Mouse (Mus musculus) right cerebral cortex, postnatal 25 days (tissue): ENCODE results near the gene Tcp1.
"Not testable (repeated sequence)": the region's sequence is repeated elsewhere in the genome, so short reads cannot be mapped to it uniquely, and the experiment has no call there.

Source experiments
- DNase-seq: peaks from one replicate; pipeline ENCODE4 v3.0.0; 2022

The Tcp1 gene

DNA sequence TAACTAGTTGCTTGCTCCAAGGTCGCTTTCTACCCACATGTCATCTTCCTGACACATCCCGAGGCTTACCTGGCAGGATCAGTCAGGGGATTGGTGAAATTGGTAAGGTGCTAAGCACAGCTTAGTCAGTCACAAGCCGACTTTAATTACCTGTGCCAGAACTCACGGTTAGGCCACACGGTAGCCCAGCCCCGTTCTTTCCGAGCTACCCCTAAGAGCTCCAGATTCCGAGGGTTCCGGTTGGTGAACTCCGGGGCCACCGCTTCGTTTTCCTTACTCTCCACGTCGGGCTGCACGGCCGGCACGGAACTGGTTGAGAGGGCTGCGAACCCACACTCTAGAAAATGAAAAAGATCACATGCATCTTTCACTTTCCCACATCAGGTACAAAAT, at the start of gene Tcp1:
Gene Tcp1, plus strand, starts transcription at position 214 of the 393 bp plus-strand sequence.
- DNase-seq, result no peak

DNA sequence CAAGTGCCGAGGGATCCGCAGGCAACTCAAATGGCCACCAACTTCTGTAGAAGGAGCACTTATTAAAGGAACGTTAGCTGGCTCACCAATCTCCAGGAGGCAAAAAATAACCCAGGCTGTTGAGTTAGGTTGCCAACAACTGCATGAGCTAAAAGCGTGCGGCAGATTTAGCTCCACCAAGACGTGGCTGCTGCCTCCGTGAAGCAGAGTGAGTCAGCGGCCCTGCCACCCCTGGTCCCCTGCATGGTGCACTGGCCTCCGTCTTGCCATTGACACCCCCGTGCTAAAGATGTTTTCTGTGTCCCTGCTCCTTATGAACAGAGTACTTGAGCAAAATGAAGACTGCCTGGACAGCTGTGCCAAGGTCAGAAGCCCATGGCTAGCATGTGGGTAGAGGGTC, 48.6 kb upstream of the Tcp1 start:
- peak; percentile 70 for DNase-seq

DNA sequence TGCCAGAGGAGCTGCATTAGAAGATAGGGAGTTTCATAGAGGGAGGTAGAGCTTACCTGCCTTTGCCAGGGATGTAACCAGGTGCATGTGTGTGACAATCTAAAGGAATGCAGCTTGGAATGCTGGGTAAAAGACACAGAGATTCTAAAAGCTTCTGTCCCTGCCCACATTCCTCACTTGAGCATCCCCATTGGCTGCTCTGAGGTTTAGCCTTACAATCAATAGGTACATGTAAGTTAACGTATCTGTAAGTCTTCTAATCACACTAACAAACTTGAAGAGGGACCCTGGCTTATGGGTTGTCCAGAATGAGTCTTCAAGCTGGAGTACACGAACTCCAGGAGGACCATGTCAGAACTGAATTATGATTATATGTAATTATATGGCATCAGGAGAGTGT, 47.5 kb upstream of the Tcp1 start, which contains the start of gene Mas1:
Gene Mas1, minus strand, starts transcription at position 101 of the 400 bp plus-strand sequence.
- DNase-seq, result no peak

DNA sequence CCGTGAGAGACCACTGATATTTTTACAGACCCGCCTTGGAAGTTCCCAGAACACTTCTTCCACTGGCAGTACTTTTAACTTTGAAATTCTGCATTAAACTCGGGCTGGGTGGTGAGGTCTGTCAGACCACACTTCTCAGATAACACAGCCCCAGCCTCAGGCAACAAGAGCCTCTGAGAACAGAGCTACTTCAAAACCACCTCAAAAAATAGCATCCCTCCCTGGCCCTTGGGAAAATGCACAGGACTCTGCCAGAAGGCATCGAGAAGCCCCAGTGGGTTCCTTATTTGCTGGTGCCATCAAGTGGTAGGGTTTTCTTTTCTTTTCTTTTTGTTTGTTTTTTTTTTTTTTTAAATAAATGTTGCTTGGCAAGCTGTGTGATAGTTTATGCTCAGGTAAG, 46.9 kb upstream of the Tcp1 start:
- DNase-seq, result no peak

DNA sequence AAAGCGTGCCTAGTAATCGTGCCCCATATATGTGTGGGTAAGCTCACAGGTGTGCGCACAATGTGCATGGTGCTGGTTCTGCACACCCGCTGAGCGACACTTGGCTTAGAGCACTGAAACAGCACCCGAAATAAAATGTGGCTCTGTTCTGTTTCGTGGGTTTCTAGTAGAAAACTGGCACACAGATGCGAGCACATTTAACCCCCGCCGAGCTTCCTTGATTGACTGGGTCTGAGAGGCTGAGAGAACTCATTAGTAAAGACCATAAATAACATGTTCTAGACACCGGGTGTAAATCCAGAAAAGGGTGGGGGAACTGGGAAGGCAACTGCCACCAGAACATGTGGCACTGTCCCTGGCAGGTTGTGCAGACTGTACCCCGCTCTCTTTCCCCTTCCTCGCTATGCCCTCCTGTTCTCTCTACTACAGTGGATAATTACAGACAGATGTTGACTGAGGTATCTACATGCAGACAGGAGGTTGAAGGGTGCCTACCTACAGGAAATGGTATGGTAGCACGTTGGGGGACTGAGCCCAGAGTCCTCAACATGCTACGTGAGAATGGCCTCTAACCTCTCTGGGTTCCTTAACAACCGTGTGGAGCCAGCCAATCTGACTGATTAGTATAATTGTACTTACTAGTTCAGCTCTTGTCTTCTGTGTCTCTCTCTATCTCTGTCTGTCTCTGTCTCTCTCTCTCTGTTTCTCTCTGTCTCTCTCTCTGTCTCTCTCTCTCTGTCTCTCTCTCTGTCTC, 43.0 kb upstream of the Tcp1 start:
- DNase-seq, result no peak

DNA sequence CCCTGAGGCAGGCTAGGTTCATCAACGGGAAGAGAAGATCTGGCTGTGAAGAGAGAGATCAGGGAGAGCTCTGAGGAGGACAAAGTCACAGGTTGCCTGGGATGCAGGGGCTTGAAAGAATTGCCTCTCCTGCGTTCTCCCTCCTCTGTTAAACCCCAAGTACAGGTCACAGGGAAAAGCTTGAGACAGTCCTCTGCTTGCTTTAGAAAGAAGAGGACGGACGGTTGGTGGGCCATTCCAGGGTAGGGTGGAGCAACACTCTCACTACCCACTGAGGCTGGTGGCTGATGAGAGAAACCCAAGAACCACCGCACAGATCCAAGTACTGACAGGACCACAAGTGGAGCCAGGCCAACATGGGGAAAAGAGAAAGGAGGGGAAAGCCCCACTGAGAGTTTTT, 39.8 kb upstream of the Tcp1 start, which contains the start of gene Mrgprh:
Gene Mrgprh, plus strand, starts transcription at position 301 of the 400 bp plus-strand sequence.
- DNase-seq, result no peak

DNA sequence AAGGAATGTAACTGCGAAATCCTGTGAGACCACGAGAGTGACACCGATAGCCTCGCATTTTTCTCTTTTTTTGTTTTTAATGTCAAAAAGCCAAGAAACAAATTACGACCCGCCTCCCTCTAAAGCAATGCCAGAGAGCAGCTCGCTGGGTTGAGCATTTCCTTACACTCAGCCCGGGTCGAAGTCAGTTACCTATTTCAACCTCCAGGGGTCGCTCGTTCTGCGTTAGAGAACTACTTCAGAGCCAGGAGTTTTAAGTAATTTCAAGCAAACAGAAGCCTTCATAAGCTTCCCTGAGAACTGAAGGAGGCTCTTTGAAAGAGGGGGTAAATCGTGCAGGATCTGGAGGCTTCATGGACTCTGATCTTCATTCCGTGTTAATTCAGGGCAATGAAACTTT, 35.3 kb upstream of the Tcp1 start:
- peak; percentile 78 for DNase-seq

DNA sequence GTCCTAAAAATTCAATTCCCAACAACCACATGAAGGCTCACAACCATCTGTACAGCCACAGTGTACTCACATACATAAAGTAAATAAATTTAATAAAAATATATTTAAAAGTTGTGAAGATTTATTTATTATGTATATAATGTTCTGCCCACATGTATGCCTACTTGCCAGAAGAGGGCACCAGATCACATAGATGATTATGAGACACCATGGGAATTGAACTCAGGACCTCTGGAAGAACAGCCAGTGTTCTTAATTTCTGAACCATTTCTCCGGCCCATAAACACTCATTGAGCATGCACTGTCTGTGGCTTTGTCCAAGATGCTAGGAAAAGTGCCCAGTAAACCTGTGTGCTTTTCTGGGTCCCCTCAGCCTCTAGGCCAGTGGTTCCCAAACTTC, 34.3 kb upstream of the Tcp1 start:
- DNase-seq, result no peak

DNA sequence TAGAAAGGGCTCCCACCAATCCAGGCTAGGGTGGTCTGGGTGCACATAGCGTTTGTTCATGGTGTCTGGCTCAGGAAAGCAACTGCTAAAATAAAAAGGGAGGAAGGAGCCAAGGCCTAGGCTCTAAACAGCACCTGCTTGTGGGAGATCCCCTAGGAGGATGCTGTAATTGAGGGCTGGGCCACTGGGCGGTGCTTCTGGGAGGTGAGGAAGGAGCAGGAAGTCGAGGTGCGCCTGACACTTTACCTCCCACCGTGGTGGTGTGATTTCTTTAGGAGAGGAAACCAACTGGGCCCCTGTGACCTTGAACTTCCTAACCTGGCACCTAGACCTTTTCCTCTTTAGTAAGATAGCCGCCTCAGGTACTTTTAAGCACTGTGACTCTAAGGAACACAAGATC, 28.9 kb upstream of the Tcp1 start:
- no peak for DNase-seq

DNA sequence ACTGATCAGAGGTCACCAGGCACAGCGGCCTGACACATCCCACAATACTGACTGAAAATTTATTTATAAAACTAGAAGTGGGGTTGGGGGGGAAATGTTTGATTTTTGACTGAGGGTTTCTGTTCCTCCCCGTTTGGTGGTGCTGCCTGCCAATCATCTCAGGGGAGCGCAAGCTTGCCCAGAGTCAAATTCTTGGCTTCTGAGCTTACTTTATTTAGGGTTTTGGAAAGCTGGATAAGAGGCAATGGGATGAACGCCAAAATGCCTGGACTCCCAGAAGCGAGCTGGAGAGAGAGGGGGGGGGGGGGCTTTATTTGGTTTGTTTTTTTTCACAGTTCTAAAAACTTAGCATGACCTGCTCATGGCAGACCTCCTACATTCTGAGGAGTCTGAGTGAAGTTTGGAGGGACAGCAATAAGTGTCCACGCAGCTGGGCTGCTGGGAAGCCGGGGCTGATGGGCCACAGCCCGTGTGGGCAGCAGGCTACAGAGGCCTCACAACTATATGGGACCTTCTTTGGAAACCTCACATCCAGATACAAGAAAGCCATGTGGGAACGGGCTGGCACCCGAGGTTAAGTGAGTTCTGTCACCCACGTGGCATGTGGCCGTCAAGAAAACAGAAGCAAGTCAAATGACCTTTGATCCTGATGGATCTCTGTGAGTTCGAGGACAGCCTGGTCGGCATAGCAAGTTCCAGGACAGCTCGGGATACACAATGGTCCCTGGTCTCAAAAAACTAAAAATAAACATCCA, 28.3 kb upstream of the Tcp1 start:
- DNase-seq, result no peak

DNA sequence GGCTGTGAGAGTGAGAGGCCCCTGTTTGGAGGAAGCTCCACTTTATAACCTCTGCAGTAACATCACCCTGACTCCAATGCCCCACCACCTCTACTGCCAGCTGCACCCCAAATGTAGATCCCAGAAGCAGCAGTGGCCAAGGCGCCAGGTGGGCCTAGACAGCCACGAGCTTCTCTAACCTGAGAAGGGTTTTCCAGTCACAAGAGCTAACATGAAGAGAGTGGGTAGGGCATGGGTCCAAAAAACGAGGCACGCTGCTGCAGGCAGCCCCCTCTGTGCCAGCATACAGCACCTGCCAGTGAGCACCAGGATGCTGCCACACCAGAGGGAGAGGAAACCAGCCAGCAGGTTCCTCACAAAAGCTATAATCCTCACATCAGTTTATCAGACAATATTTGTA, 24.4 kb upstream of the Tcp1 start:
- no peak for DNase-seq

DNA sequence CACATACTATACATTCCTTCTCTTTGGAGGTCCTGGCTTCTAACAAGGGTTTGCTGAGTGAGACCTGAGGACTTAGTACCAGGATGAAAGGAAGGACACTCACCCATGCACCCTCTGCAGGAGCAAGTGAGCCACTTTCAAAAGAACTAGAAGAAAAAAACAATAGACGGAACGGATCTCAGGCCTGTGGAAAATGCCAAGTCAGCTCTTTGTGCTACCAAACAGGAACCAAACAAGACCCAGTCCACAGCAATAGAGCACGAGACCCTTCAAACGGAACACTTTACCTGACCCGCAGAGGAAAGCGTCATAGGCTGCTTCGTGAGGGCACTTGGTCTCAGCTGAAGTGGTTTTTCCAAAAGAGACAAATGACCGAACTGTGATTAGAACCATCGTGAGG, 23.5 kb upstream of the Tcp1 start:
- DNase-seq, result no peak

DNA sequence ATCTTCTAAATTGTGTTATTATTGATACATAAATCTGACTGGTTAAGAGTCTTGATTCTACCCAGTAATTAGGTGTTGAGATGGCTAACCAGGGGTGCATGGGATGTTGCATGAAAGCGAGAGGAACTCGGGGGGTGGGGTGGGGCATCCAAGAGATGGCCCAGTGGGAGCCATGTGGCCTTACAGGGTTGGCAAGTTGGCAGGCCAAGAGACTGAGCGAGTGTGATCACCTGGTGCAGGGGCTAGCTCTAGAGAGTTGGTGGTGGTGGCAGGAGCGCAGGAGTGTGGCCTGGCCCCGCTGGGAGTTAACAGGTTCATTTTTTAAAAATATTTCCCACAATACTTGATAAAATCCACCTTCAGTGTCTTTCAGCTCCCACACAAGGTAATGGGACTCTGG, 17.8 kb upstream of the Tcp1 start:
- no peak for DNase-seq

DNA sequence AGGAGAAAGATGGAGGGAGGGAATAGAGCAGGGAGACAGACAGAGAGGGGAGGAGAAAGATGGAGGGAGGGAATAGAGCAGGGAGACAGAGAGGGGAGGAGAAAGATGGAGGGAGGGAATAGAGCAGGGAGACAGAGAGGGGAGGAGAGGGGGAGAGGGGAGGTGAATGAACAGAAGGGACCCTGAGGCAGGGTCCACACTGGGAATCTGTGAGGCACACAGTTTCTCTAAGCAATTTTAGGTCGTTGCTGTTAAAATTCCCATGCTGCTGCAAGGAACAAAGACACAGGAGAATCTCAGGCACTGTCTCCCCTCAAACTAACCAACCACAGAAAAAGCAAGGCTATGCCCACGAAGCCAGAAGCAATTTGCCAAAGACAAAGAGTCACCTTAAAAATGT, 16.9 kb upstream of the Tcp1 start:
- not testable (repeated sequence) for DNase-seq

DNA sequence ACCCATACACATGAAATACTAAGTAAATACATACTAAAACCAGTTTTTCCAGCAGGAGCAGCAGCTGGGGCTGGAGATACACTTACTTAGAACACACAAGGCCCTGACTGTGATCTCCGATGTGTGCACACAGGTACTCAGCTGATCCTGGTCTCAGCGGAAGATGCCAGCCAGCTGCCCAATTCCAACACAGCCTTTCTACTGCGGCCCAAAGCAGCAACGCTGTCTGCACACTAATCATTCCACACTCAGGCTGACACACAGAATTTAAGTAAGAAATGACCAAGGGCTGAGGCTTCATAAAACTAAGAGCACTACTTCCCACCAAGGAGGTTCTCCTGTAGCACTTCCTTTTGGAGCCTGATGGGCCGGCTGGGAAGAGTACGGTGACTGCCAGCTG, 13.2 kb upstream of the Tcp1 start:
- DNase-seq, result no peak

DNA sequence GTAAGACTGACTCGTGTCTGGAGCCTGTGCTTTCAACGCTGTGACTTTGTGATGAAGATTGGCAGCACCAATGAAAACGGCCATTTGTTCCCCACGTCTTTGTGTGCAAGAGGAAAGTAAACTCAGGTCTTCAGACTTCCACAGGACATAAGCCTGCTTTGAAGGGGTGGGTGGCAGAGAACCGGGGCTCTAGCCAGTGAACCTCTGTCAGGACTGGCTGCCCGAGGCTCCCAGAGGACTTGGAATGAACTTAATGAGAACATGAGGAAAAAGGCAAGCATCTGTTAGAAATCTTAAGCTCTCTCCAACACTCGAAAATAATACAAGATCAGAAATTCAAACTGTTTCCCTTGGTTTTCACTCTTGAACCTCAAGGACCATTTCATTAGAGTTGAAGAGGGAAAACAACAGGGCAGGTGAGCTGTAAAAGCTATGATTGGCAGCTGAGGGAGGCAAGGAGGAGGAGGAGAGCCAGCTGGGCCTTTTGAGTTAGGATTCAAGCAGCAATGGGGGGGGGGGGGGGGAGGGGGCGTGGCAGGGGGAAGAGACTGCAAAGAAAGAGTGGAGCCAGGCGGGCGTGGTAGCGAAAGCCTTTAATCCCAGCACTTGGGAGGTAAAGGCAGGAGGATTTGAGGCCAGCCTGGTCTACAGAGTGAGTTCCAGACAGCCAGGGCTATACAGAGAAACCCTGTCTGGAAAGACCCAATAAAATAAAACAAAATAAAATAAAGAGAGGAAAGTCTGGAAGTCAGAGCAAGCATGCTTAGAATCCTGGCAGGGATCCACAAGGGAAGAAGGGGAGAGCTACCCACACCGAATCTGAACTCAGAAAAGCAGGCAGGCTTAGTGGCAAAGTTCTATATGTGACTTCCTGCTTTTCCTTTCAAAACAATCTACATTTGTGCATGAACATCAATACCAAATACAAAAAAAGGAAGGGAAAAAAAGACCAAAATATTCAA, 11.8 kb upstream of the Tcp1 start:
- DNase-seq, result no peak

DNA sequence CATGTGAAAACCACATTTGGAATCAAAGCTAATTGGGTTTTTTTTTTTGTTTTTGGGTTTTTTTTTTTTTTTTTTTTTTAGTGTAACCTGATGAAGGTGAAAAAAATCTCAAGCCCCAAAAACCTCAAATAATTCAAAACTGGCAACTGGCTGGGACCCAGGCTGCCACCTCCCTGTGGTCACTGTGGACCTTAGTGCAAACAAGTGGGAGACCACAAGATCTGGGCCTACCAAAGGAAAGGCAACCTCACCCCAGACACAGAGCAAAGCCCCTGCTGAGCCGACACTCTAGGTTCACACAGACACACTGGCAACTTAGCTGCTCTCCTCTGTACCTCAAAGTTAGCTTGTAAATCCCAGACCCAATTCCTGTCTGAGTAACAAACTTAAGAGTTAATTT, 11.2 kb upstream of the Tcp1 start:
- no peak for DNase-seq

DNA sequence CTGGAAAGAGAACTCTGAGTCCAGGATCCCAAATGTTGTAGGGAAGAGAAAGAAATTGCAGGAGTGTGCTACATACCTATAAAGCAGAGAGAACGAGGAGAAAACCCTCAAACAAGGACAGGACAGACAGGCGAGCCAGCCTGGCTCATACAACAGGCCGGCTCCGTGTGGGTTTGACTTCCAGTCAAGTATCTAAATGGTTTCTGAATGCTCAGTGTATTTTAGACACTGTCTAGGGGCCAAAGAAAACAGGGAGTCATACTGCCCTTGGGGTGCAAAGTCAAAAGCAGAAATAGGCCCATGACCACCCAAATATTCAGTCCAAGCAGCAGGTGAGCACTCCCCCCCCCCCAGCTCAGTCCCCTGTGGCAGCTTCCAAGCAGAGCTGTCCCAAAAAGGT, 9.7 kb upstream of the Tcp1 start:
- no peak for DNase-seq

DNA sequence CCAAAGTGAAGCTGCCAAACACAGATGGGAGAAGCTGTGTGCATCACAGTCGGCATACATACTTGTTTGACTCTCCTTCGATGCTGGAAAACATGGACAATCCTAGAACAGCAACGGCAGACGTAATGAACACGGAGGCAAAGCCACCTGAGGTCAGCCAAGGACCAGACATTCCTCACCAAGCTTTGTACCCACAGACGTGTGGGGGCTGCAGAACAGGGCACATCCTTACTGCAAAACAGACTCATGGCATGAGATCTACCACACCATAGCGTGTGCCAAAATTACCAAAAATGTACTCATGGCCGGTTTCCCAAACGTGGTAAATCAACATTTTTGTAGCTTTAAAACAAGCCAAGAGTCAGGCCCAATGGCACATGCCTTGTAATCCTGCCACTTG, 9.1 kb upstream of the Tcp1 start:
- DNase-seq, result no peak

DNA sequence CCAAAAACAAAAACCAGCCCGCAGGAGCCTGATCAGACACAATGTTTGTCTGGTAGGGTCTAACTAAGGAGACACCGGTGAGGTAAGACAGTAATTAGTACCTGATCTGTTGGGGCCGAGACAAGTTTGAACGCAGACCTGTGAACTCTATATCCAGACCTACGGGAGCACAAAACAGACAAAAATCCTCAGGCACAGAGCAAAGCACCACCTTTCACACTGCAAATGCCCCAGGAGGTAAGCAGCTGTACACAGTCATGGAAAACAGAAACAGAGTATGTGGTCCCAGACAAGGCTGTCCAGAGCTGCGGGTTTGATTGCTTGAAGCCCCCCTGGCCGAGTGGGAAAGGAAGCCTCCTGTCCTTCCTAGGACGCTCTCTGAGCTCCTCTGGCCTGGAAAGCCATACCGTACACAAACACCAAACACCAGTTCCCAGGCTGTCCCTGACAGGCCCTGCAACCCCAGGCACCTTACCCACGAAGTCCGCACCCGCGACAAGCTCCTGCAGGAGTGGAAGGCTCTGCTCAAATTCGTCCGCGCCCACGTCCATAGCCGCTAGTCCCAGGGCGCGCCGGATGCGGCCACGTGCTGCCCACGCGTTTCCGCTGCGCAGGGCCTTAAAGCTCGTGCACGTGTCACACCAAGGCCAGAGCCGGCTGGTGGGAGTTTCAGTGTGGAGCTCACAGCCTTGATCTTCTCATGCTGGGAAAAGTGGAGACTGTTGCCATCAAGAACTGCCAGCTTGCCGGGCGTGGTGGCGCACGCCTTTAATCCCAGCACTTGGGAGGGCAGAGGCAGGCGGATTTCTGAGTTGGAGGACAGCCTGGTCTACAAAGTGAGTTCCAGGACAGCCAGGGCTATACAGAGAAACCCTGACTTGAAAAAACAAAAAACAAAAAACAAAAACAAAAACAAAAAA, 5.9 kb upstream of the Tcp1 start, which contains the start of gene Pnldc1:
Gene Pnldc1, minus strand, starts transcription at position 870 of the 920 bp plus-strand sequence.
- no peak for DNase-seq

DNA sequence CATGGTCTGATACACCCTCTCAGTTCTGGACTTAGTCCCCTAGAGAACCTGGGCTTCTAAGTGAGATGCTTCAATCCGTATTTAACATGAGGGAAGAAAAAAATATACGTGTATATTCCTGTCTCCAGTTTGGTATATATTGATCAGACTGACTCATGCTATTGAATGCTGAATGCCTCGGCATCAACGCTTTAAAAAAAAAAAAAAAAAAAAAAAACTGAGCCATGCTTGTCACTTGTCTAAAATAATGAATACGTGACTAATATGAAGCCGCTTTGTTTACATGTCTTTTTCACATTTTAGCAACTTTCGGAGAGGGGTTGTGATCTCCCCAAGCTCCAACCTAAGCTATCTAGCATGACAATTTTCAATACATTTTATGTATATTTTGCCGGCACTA, 5.1 kb upstream of the Tcp1 start:
- DNase-seq, result no peak
